Mouse (Mus musculus) embryonic fibroblast, embryonic 13.5 days (primary cell): ENCODE data around the gene Pold3.

Experiments used
- CTCF ChIP-seq: IDR thresholded peaks from 2 replicates; pipeline ENCODE4 v1.5.1; 2011; ENCODE audit warnings: mild to moderate bottlenecking, control low read depth, low read length, moderate library complexity, borderline replicate concordance; ENCODE audit not compliant: insufficient read depth
- POLR2A ChIP-seq: IDR thresholded peaks from 2 replicates; pipeline ENCODE4 v1.6.1; 2011; ENCODE audit warnings: low read depth, mild to moderate bottlenecking, control low read depth, low read length, moderate library complexity

DNA sequence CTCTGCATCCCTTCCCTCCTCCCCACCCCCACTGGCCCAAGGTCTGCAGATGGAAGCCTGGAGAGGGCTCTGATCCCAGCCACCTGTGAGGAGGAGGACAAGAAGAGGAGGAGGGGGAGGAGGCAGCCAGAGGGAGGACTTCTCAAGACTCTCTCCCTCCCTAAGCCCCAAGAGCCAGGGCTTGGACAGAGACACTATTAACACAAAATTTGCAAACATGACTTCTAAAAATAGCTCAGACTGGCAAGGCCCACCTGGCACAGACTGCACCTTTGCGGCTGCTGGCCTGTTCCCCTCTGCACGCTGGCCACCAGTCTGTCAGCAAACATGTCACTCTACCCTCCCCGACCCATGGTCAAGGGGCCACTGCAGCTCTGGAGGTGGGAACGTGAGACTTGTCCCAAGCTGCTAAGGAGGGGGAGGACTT is 77.7 kb downstream of the Pold3 start:
- TF ChIP-seq POLR2A (no peak), CTCF (no peak)
